Mouse (Mus musculus) retina, adult 2 months (tissue): ENCODE data around the gene Sertad2.
A peak's percentile ranks its signal among the peaks of the same experiment; 100 is the strongest.

Source experiments
- DNase-seq: peaks from one replicate; pipeline ENCODE4 v3.0.0-alpha.2; 2012; ENCODE audit warnings: low read depth, low spot score

The Sertad2 gene

DNA sequence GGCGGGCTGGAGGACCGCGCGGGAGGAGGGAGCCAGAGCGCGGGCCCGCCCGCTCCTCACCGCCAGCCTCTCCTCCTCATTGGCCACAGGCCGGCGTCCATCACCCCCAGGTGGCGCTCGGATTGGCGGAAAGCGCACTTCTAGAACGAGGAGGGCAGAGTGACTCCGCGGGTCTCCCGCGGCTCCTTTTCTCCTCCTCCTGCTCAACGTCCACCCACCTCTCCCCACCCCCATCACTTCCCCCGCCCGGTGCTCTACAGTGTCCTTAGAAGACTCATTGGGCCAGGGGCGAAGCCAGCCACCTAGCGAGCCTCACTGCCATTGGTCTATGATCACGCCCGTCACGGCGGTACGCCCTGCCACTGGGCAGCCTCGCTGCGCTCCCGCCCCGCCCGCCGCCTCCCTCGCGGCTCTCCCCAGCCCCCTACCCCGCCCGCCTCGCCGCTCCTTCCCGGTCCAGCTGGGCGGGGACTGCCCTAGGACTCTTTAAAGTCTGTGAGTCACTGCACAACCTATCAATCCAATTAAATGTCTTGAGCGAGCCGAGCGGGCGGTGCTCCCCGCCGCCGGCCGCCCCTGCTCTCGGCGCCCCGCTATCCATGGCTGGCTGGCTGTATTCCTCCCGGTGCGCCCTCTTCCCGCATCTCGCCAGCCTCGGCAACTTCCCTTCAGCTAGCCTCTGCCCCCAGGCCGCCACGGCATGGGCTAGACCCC is at the start of gene Sertad2:
Sertad2 (plus strand) TSS at position 515 of the 714 bp plus-strand sequence.
- peak; percentile 96 for DNase-seq

DNA sequence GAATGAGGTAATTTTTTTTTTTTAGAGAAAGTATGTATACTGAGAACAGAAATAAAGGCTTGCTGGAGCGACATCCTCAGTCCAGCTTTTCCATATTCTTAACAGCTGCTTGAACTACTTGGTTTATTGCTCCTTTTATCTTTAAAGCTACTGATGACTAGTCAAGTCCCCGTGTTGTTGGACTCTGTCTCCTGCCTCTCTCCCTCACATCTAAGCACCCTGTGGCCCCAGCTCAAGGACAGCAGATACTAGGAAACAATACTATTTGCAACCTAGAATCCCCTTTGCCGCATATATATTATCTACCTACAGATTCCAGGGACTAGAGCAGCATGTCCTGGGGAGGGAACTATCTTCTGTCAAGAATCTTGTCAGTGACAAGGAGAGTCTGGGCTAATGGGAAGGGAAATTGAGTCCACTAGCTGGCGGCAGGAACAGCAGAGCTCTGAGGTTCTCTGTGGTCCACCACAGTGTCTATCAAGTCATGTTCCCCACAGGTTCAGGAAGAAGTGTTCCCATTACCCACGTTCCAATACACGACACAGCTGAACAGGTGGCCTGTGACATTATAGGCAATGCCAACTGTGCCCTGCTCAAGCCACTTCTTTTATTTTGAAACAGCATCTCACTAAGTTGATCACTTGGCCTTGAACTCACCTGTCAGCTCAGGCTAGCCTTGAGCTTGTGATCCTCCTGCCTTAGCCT is 49.0 kb upstream of the Sertad2 start:
- DNase-seq, result no peak

DNA sequence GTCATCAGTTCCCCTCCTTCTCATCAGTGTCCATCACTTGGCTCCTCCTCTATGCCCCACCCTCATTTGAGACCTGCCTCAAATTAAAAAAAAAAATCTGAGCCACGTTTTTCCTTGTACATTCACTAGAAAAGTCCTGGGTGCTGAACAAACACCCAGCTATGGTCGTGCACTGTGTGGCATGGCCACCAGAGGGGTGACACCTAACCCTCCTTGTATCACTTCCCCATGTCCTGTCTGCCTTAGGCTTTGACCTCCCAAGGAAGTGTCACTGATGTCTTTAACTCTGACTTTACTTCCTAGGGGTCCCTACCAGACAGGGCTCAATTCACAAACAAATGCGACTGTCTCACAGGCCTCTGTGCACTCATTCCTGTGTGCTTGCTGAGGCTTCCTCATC is 42.5 kb upstream of the Sertad2 start:
- no peak for DNase-seq

DNA sequence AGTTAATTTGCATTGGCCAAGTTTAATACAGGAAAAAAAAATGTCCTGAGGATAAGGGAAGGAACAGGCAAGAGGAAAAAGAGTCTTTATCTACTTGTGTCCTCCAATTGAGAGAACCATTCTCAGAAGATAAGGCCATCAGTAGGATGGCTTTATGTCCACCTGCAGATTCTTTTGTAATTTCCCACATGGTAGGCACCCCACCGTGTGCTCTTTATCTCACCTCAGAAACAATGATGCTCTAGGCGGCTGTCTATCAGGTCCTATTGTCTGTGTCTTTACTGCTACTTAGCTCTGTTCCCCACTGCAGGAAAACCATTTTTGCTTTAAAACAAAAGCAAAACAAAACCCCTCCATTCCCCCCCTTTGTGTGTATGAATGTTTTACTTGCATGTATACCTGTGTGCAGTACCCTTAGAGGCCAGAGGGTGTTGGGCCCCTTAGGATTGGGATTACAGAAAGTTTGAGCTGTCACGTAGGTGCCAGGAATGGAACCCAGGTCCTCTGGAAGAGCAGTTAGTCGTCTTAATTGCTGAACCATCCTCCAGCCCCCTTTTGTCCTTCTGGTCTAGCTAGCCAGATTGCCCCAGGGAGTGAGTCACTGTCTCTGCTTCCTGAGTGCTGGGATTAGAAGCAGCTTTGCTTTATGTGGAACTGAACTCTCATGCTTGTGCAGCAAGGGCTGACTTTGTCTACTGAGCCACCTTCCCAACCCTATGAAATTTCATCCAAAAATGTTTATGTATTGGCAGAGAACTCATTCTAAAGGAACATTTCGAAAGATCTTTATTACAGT is 41.7 kb upstream of the Sertad2 start:
- DNase-seq, result no peak

DNA sequence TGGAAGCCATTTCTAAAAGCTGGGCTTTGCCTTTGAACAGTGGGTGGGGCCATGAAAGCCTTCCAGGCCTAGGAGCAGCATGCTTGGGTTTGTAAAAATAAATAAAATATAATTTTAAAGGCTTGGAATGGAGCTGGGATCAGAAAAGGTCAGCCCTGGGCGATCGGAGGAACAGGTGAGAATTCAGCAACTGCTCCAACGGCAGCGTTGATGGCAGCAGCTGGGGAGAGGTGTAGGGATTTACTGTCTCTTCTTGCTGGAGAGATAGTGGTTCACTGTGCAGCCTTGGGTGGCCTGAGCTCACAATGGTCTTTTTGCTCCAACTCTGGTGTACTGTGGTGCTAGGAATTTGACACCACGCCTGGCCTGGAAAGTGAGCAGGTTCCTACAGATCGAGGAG is 29.5 kb upstream of the Sertad2 start:
- no peak for DNase-seq

DNA sequence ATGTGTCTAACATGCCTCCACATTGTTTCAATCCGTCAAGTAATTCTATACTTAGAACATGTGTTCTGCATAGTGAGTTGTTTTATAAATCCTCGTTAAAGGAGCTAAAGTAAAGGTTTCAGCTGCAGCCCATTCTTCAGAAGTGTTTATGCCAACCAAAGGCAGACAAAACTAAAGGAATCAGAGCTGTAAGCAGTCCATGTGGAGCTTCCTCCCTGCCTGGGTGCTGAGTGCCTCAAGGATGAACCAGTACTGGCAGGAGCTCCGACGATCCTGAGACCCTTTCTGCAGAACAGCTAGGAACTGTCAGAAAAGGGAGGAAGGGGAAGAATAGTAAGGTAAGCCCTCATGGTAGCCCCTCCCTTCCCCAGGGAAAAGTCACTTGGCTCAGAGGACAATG is 28.3 kb upstream of the Sertad2 start:
- no peak for DNase-seq

DNA sequence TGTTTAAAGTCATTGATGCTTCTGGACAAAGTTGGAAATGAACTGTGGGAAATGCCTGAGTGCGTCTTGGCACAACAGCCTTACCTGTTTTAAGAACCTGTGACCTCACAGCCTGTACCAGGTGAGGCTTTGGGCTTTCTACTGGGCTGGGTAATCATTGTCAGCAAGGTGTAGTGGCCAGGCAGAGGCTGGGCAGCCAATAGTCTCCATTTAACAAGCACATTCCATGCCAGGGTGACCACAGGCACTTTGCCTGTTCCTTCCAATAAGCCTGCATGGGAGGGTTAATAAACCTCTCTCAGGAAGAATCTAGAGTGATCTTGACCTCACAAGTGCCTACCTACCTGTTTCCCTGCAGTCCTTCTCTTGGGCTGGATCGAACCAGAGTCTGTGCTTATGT is 21.7 kb upstream of the Sertad2 start:
- no peak for DNase-seq

DNA sequence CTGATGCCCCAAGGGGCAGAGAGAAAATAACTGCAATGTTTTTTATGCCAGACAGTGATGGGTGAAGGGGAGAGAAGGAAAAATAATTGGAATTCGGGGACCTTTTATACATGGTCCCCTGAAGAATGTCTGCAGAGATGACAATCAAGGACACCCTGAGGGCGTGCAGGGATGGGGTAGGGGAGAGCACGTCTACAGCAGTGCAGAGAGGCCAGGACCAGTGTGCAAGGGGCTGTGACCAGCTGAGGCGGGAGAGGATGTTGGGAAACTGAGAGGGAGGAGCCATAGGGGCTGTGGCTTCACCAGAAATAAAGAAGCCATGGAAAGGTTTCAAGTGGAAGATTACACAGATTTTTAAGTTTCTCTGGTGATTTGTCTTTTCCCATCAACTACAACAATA is 20.3 kb upstream of the Sertad2 start:
- no peak for DNase-seq

DNA sequence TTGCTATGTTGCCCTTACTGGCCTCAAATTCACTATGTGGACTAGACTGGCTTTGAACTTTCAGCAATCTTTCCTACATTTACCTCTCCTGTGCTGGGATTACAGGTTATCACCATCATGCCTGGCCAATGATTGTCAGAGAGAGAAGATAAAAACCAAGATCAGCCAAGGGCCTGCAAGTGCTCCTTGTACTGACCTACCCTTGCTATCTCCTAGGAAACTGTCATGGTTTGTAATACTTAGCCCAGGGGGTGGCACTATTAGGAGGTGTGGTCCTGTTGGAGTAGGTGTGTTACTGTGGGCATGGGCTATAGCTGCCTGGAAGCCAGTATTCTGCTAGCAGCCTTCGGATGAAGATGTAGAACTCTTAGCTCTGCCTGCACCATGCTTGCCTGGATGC is 18.6 kb upstream of the Sertad2 start:
- no peak for DNase-seq

DNA sequence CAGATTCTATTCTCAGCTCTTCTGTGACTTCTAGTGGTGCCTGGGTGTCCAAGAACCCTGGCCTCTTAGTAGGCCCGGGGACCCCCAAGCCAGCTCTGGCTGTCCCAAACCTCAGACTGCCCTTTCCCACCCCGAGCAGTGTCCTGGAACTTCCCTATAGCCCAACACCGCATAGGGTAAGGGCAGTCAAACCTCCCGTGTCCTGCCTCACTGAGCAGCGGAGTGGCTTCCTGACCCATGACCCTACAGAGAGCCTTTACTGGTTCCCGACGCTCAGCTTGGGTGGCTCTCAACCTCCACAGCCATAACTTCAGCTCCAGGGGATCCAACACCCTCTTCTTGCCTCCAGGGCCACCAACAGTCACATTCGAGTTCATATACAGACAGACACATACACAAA is 17.1 kb upstream of the Sertad2 start:
- no peak for DNase-seq

DNA sequence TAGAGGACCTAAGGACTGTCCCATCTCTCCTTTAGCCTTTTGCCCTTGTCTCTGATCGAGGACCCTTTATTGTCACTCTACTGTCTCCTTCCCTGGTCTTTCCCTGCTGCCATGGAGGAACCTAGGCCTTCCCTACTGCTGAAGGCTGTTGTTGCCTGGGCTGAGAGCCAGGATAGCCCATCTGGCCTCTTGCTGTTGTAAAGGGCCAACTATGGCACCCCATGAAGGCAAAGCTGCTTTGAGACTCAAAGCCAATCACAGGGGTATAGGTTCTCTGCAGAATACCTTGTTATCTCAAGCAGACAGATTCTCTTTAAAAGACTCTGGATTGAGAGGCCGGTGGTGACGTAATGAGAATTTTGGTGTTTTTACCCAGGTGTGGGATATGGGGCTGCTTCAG is 15.2 kb upstream of the Sertad2 start:
- DNase-seq, result no peak

DNA sequence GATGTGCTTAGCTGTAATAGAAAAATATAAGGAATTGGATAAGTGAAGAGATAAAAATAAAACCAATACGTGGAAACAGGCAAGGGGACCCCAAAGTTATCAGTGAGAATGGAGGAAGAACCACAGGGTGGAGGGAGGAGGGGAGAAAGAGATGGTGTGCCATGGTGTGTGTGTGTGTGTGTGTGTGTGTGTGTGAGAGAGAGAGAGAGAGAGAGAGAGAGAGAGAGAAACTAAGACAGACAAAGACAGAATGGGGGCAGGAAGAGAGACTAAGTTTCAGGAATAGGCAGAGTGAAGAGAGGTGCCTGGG is 11.4 kb upstream of the Sertad2 start:
- no peak for DNase-seq

DNA sequence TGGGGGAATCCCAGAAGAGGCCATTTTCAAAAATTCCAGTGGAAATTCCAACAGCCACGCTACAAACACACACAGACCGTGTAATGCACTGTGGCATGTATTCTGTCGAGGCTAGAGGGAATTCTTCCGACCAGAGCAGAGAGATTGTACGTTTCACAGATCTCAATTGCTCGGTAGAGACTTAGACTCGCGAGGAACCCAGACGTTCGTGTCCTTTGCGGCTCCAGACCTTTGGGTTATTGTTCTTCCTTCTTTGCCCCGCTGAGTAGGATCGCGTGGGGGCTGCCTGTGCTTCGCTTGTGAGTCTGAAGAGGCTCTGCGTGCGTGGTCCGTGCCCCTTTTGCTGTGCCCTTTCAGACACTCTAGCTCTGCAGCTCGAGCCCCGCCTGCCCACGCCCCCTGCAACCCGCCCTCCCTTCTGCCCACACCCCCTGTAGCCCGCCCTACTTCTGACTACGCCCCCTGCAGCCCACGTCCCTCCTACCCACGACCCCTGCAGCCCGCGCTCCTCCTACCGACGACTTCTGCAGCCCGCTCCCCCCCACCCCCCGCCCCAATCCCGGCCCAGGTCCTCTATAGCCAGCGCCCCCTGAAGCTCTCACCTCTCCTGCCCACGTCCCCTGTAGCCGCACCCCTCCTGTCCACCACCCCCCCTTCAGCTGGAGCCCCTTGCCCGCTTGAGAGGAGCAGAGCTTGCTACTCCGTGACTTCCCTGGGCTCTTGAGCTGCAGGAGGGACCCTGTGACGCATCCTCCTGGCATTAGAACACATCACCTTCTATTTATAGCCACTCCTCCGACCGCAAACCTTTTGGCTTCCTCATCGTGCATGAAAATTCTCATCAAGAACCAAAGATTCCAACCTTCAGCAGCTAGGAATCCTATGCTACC is 10.8 kb upstream of the Sertad2 start:
- DNase-seq, result no peak

DNA sequence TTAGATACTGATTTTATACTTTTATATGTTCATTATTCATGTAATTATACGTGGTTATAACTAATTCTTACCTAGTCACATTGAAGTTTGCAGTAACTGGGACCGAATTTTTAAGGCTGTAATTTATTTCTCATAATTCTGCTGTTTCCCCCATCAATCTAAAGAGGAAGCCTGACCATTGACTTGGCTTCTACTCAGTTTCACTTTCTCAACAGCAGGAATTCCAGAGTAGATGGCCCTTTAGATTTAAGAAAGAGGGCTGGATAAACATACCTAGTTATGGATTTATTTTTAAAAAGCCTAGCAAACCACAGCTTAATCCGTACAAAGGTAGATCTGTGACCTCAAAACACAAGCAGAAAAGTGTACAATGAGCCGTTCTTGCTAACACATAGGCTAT is 9.8 kb upstream of the Sertad2 start:
- no peak for DNase-seq

DNA sequence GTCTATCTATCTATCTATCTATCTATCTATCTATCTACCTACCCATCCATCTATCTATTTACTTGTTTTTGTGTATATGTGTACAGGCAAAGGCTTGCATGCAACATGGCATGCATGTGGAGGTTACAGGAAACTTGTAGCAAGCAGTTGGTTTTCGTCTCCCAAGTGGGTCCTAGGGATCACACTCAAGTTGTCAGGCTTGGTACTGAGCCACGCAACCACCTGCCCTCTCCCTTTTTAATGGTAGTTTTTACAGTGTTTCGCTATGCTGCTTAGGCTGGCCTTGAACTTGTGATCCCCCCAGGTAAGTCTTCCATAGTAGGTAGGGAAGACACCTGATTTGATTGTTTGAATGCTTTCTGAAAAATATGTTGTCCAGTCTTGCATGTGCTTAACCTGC is 5.8 kb upstream of the Sertad2 start:
- no peak for DNase-seq

DNA sequence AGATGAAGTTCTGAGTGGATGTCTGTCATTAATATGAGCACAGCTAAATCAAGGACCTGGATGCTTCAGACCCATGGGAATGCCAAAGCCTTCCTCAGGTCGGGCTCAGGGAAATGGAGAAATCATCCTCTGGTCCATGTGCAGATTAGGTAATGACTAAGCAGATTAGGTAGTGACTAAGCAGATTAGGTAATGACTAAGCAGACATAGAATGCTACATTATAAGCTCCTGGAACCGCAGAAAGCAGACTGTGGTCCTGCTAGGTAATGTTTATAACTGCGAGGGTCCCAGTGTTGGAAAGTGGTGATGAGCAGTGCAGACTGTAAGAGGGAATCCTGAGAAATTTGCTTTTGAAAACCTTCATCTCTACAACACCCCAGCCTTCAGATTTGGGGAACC is 4.6 kb upstream of the Sertad2 start:
- DNase-seq, result peak; percentile 61

DNA sequence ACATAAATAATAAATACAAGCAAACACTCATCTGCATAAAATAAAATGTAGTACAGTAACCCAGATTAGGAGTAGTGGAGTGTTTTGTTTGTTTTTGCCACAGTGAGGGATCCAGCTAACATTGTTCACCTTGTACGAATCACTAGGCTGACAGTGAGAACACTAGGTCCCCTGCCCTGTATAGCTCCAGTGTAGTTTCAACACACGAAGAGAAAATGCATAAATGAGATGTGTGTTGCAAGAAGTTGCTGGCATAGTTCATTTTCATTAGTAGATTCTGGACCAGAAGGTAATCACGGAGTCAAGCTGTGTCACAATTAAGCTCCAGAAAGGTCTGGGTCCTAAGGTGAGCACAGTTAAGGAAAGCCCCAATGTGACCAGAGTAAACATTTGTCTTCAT is 1.8 kb upstream of the Sertad2 start:
- no peak for DNase-seq

DNA sequence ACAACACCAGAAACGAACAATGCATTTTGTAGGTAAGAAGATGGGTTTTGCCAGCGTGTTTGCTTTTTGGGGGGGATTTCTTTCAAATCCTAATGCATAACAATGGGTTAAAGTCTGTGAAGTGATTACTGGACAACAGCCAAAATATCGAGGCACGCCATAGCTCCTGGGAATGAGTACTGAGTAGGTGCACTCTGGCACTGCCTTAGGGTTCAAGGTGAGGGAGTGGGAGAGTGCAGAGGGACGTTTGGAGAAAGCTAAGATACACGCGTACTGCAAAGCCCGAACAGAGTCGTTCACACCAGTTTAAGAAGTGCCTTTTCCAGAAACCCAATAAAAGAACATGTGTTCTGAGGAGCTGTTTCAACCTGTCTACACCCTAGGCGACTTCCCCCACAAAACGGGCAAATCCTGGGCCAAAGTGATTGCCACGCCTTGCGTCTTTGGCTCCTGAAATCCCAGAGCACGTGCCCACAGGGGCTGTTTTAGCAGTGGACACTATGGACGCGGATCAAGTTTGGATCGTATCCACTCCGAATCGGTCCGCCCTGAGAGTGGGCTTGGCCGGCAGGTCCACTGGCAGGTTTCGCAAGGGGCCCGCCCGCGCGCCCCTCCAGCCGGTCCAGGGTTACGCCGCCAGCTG is 937 bp upstream of the Sertad2 start:
- no peak for DNase-seq

DNA sequence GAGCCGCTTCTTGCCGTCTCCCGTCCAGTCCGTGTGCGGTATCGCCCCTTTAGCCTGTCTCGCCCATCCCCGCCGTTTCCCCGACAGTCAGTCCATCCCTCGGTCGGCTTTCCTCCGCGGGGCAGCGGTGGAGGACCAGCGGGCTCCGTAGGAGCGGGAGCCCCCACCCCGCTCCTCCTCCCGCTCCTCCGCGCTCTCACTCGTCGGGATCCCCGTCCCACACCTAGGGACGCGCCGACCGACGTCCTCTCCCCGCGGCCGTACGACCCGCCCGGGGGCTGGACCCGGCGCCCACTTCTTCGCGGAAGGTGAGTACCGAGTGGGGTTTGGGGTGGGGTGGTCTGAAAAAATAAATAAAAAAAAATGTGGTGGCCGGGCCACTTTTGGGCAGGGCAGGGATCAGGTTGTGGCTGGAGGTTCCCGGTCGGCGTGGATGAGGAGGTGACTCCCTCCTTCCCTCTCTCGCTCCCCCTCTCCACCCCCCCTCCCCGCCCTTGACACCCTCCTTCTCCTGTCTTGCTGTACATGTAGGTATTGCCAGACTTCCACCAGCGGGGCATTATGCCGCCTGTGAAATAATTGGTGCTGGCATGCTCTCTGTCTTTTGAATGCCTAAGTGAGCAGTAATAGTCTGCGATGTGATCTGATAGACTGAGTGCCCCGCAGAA is 534 bp downstream of the Sertad2 start:
- DNase-seq, result no peak

DNA sequence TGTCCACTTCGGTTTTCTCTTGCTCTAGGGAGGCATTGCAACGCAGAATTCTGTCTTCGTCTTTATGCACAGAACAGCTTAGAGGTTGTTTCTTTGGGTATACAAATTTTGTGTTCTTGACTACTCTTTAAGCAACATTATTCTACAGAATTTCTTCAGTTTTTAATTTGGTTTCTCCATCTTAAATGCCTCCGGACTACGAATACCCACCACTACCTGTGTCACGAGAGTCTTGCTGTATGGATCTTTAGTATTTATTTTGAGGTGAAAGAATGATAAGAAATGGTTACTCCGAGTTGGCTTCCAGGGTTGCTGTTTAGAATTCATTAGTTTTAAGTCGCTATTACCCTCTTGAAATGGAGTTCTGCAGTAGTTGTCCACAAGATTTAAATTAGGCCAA is 1.3 kb downstream of the Sertad2 start:
- no peak for DNase-seq
